Mouse (Mus musculus): ENCODE data around the gene Hs2st1. TPM values are rescaled to one million over a fixed set of nuclear protein-coding genes. Genes with fewer than 3 reads are reported as not detected.

Gene Hs2st1
- total RNA-seq, 2 experiments from 2014 or later: 9.8 to 10.3 TPM

DNA sequence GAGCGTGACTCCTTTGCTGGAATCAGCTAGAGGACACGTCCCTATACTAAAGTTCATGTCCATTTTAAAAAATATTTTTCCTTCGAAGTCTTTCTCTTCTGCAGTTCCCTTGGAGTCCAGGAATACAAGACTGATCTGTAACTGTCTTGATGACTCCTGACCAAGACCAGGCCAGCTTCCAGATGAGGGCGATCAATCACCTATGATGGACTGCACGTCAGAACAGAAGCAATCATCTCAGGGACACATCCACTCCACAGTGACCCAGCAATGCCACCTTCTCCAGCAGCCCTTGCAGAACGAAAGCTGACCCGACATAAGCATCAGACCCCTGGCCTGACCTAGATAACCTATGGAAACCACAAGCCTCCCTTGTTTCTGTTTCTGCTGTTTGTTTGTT, 54.7 kb downstream of the Hs2st1 start:
- no peak for DNase-seq (ENCODE audit: low spot score)
- intact Hi-C loops (cut with DNase I): no loop called here

- intact Hi-C loops (cut with DNase I): no loop called here
- DNase-seq (ENCODE audit: low spot score): no peak
Measured at GRCm38 (mm10) chr3:144514122-144514505, 55.9 kb downstream of the Hs2st1 start.

- no peak for DNase-seq (ENCODE audit: low spot score)
- intact Hi-C loops (cut with DNase I): no loop called here
Measured at GRCm38 (mm10) chr3:144513169-144514121, 56.5 kb downstream of the Hs2st1 start.

DNA sequence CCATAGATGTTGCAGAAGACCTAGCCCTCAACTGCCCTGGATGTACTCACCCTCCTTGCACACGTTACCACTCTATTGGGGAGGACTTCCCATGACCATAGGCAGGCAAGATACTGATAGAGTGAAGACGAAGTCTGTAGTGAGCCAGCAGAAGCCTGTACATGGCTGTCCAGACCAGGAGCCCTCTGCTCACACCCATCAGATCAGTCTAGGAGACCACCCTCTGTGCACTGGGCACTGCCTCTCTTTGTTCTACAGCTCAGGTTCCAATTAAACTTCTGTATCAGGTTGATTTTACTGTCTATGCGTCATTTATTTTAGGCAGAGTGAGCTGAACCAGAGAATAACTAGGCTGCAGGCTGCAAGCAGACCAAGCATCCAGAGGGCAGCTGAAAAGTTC, 59.3 kb downstream of the Hs2st1 start:
- DNase-seq (ENCODE audit: low spot score): no peak
- intact Hi-C loops (cut with DNase I): no loop called here

DNA sequence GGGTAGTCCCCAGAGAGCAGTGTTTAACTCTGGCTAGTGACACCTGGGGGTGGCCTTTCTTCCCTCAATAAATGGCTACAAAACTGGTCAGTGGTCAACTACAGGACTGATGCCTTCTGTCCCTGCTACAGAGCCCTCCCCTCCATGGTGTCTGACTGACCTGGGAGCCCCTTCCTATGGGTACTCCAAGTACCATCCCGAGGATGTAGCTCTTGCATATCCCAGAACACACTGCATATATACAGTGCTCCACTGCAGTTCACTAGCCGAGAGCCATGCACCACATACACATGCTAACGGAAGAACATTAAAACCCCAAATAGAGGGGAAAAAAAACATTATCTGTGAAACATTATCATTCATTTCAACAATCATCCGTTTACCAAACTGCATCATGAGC, 61.6 kb downstream of the Hs2st1 start:
- no peak for DNase-seq (ENCODE audit: low spot score)
- intact Hi-C loops (cut with DNase I): no loop called here

GRCm38 (mm10) chr3:144507885-144508284, 62.1 kb downstream of the Hs2st1 start:
- intact Hi-C loops (cut with DNase I): no loop called here
- DNase-seq (ENCODE audit: low spot score): no peak

GRCm38 (mm10) chr3:144506213-144506612, 63.8 kb downstream of the Hs2st1 start:
- DNase-seq (ENCODE audit: low spot score): no peak

GRCm38 (mm10) chr3:144501930-144502329, 68.1 kb downstream of the Hs2st1 start:
- intact Hi-C loops (cut with DNase I): no loop called here
- no peak for DNase-seq (ENCODE audit: low spot score)

More at GRCm38 (mm10) chr3:144506213-144506612, 63.8 kb downstream of the Hs2st1 start:
- intact Hi-C loops (cut with DNase I): no loop called here

DNA sequence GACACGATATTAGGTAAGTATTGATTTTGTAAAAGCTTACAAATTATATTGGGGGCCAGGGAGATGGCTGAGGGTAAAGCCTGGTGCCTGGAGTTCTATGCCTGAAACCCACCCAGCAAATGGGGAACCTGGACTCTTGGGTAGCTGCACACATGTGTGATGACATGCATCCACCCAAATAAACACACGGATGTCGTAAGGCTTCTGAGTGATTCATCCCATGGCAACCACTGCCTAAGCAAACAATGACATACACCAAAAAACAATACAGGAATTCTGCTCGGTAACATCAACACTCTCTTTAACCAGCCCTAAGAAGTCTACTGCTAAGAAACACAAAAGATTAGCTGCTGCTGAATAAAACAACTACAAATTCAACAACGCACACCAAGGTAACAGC, 73.2 kb downstream of the Hs2st1 start:
- intact Hi-C loops (cut with DNase I): no loop called here
- DNase-seq (ENCODE audit: low spot score): no peak

DNA sequence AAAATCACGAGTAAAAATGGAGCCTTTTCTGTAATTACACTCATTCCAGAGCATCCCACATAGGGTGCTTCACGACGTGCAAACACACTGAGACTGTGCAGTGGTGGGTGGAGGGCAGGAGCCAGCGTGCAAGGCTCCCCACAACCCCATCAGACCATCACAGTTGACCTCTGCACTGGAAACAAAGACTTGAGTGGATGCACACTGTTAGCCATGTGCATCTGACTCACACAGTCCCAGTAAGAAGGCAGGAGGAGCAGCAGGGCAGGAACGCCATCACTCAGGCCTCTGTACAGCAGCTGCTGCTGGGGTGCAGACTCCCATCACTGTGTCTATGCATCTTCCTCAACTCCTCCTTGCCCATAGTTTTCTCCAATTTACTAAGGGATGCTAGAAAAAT, 75.1 kb downstream of the Hs2st1 start:
- intact Hi-C loops (cut with DNase I): no loop called here
- DNase-seq (ENCODE audit: low spot score): no peak

GRCm38 (mm10) chr3:144488787-144489186, 81.2 kb downstream of the Hs2st1 start:
- no peak for DNase-seq (ENCODE audit: low spot score)
- intact Hi-C loops (cut with DNase I): no loop called here

DNA sequence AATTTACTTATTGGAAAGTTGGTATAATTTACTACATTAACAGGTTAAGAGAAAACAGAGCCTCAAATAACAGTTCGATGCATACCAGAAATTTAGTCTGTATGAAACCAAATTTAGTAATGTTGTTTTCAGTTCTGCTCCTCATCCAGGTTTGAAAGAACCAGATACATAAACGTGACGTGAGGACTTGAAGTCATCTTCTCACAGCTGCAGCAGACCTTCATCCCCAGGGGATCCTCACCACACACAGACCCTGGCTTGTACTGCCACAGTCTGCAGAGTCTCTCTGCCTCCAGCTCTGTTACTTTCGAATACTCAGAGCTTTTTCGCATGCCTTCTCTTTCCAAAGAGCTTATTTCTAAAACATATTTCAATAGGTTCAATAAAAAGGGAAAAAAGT, 89.4 kb downstream of the Hs2st1 start:
- DNase-seq (ENCODE audit: low spot score): no peak
- intact Hi-C loops (cut with DNase I): no loop called here

GRCm38 (mm10) chr3:144478427-144478794, 91.6 kb downstream of the Hs2st1 start:
- no peak for DNase-seq (ENCODE audit: low spot score)
- intact Hi-C loops (cut with DNase I): no loop called here

DNA sequence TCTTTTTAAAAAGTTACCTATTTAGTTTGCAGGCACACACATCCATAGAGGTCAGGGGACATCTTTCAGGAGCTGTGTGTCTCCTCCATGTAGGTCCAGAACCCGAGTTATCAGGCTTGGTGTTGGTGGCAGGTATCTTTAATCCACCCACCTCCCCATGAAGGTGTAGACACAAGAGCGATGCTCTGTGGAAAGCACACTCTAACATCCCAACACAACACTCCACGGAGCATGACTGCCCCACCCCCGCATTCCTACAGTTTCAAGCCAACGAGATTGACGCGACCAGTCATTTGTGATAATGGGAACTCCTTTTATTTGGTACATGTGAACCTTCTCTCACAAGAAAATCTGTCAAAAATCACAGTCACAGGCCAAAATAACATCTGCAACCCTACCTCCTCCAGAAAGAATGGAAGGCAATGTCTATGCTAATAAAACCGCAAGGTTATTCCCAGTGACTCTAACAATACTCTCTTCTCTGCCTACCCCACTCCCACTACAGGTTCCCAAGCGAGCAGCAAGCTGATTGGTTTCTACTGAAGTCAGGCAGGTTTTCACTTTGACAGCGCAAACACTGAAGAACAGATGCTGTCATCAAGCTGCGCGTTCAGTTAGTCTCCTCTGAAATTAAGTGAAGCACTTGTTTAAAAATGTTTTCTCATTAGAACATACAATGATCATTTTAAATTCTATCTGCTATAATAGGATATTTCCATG, 92.1 kb downstream of the Hs2st1 start:
- intact Hi-C loops (cut with DNase I): no loop called here
- no peak for DNase-seq (ENCODE audit: low spot score)

DNA sequence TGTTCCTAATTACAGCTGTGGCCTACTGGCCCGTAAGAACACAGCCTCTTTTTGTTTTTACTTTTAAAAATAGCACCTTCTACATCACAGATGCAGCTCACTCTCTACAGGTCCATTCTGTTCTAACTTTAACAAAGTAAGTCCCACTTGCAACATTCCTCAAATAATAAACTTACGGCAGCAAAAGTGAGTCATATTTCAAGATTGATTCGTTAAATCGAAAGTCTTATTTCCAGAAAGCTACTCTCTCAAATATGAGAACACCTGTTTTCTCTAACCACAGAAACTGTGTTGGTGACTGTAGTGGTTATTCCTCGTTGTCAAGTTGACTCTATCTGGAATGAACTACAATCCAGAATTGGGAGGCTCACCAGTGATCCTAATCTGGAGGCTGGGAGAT, 94.1 kb downstream of the Hs2st1 start:
- intact Hi-C loops (cut with DNase I): no loop called here
- no peak for DNase-seq (ENCODE audit: low spot score)

DNA sequence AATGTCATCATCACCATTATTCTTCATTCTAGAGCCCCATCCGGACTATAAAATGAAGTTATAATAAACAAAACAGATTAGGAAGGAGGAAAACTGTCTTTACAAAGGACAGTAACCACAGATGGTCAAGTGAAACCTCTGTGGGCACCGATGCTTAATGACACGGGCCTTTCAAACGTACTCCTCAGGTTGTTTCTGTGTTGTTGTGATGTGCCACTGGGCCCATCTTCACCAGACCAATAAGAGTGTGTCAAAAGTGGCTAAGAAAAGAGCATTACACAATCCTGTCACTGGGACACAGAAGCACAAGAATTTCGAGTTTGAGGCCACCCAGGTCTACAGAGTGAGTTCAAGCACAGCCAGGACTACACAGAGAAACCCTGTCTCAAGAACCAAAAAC, 95.3 kb downstream of the Hs2st1 start:
- intact Hi-C loops (cut with DNase I): no loop called here
- no peak for DNase-seq (ENCODE audit: low spot score)

DNA sequence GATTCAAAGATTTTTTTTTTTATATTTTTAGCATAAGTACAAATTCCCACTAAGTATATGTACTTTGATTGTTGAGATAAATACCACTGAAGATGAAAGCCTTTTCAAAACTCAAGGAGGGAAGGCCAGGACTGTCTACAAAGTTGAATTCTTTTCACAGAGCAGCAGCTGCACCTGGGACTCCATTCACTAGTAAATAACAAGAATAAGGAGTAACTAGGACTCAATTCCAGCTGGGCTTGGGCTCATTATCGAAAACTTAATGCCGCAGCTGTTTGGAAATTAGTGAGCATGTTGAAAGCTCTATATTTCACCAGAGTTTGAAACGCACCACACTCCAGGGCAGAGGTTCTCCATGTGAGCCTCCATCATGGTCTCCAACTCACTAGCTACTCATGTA, 98.0 kb downstream of the Hs2st1 start:
- intact Hi-C loops (cut with DNase I): no loop called here
- no peak for DNase-seq (ENCODE audit: low spot score)

DNA sequence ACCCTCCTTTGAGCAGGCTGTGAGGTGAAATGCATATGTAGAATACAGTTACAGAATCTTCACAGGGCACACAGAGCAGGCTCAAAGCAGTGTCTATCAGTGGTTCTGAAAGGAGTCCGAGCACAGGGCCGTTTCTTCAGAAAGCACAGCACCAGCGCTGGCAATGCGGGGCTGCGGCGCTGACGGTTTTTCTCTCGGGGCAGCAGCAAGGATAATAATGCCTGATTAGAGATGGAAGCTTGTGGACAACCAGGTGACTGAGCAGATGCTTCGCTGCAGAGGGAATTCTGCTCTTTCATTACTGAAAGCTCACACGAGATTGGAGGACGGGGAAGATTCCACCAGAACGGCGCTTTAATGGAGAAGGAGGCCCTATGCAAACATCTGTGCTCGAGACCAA, 99.1 kb downstream of the Hs2st1 start:
- intact Hi-C loops (cut with DNase I): no loop called here
- no peak for DNase-seq (ENCODE audit: low spot score)

DNA sequence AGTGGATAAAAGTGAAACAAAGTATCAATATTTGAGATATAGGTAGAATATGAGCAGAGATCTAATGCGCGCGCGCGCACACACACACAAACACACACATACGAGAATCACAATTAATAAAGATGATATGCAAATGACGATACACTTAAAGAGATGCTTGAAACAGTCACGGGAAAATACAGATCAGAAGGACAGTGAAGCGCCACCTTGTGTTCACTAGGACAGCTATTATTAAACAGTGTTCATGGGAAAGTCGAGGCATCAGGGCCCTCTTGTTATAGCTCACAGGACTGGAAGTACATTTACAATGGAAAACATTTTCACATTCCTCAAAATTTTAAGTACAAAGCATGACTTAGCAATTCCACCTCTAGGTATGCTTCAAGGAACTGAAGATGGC, 102.5 kb downstream of the Hs2st1 start:
- intact Hi-C loops (cut with DNase I): no loop called here
- no peak for DNase-seq (ENCODE audit: low spot score)

DNA sequence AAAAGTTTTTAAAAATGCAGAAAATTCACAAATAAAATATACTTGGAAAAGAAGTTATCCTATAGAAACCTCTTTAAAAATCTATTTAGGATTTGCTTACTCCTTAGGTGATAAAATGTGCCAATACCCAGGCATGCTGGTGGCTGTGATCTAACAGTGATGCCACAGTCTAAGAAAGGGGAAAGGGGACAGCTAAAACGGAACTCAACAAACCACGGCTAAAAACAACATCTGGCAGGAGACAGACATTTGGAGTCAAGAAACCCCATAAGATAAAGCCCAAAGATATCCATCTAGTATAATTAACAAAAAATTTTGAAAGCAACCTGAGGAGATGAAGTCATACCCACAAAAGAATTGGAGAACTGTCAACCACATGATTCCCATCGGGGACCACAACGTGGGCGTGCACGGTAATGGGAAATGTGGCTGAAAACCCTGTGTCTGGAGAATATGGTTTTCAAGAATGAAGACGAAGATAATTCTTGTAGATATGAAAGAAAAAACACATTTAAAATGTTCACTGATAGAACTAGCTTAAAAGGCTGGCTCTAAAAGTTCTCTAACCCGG, 103.8 kb downstream of the Hs2st1 start:
- intact Hi-C loops (cut with DNase I): no loop called here
- DNase-seq (ENCODE audit: low spot score): no peak

- no peak for DNase-seq (ENCODE audit: low spot score)
- intact Hi-C loops (cut with DNase I): no loop called here
Measured at GRCm38 (mm10) chr3:144462679-144463078, 107.3 kb downstream of the Hs2st1 start.
